Mouse (Mus musculus) B cell, adult 2 months (primary cell): ENCODE data around the gene Pomgnt2.

Source experiments
- DNase-seq, 2 experiments: peaks; one replicate each; pipeline ENCODE4 v3.0.0; 2022

The Pomgnt2 gene

DNA sequence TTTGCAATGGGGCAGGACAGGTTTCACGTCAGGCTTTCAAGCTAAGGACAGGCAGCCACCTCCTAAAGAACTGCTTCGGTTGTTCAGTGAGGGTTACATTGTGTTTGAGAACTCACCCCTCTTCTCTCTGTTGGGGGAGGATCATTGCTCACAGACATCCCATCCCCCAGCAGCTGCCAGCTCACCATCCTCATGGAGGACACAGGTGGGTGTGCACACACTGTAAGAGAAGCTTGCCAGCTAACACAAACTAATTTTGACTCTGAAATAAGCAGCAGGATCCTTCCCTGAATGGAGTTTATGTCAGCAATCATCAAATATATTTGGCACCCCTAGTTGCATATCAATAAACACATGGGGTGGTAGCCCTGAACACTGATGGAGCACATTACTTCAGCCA, 15.9 kb upstream of the Pomgnt2 start:
- no peak for DNase-seq

DNA sequence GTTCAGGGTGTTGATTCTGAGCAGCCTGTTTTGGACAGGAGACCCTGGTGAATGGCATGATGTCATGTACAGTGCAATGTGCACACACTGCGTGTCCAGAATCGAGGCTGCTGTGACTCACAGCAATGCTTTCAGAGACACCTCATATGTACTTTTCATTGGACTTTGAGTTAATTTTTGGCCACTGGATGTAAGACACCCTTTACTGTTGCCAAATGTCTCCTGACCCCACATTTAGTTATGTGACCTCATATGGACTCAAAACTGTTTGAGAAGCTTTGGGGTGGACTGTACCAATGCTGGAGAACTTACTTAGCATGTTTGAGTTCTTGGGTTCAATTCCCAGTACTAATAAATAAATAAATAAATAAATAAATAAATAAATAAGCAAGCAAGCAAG, 13.8 kb upstream of the Pomgnt2 start:
- no peak for DNase-seq

DNA sequence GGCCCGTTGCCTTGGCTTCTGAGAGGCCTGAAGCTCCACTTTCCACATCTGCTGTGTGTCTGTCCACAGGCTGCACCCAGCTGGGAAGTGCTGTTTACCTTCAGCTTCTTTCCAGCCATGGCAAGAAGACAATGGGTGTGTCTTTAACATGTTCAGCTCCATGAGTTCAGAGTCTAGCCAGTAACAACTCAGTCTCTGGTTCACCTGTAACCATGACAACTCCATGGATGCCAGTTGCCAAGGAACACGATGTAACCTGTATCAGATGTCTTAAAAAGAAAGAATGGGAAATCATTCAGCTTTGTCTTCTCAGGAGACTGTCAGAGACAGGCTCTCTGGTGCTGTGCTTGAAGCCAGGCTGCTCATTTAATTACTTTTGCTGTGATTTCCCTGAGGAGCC, 12.0 kb upstream of the Pomgnt2 start:
- DNase-seq, result no peak

DNA sequence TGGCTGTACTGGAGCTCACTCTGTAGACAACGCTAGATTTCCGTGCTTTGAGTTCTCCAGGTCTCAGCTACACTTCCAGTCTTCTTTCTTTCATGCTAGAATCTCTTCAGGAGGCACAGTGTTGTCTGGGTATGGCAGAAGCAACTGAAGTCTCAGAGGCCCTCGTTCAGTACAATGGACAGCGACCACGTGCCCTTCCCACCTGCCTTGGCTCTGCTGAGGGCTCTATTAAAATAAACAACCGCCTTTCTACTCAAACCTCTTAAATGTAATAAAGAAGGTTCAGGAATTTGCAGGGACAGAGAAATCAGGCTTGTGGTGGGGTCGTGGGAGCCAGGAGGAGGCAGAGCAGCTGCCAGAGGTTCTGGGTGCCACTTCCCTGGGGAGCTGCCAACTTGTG, 9.7 kb upstream of the Pomgnt2 start:
- peak; percentile 32 to 36 for DNase-seq

DNA sequence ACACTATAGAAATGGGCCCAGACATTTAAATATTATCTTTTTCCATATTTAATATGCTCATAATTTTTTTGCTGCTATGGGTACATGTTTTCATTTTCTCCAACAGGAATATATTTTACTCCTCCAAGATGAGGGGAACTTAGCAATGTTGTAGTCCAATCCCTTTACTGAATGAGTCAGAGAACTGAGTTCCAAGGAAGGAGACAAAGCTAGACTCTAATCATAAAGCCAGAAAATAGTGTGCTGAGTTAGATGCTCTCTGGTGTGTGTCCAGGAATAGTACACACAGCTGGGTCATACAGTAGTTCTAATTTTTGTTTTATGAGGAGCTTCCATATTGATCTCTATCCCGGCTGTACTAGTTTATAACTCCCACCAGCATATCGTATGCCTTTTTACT, 9.3 kb upstream of the Pomgnt2 start:
- DNase-seq, result no peak

DNA sequence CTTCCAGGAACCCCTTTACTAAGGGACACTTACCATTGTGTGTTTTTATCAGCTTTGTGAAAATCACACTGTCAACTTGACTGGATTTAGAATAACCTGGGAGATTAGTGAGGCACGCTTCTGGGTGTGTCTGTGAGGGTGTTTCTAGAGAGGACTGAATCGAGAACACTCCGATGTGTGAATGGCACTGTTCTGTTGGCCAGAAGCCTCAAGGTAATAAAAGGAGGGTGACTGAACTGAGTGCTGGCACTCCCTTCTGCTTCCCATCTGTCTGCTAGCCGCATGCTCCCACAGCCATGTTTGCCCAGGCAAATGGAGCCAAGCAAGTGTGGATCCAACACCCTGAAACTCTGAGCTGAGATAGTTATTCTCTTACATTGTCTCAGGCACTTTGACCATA, 1.1 kb upstream of the Pomgnt2 start:
- DNase-seq, result no peak

DNA sequence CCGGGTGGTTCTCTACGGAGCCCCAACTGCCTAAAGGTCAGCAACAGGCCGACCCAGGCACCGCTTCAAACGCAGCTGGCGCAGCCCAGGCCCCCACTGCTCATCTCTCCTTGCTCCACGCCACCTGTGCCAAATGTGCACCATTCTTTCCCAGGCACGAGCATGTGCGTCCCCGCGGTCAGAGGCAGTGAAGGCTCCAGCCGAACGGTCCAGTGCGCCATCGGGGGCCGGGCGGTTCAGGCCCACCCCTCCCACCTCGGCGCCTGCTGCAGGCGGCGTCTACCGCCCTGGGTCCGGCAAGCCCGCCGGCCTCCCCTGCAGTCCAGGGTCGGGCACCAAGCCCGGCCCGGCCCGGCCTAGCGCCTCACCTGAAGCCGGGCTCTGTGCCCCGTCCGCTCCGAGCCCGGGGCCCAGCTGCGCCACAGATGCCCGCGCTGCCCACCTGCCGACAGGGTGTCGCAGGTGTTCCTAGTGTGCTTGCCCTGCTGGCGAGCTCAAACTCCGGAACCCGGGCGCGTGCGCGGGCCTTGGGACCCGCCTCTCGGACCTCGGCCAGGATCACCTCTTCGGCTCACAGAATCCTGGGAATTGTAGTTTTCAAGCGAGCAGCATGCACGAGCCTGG, 1.3 kb downstream of the Pomgnt2 start:
- DNase-seq, result no peak

DNA sequence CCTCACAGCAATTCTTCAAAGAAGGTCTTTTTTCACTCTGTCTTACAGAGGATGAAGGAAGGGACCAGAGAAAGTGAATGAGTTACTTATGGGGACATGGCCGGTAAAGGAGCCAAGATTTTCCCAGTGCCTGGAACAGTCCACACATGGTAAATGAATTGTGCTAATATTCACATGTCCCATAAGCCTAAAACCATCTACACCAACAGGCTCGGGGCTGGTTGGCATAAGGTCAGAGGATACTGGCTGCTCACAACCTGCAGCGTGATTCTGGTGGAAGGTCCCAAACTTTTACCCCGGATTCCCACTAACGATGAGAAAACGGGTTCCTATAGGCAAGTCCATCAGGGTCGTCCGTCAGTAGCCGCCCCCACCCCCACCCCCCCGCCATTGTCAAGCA, 1.8 kb downstream of the Pomgnt2 start:
- no peak for DNase-seq

DNA sequence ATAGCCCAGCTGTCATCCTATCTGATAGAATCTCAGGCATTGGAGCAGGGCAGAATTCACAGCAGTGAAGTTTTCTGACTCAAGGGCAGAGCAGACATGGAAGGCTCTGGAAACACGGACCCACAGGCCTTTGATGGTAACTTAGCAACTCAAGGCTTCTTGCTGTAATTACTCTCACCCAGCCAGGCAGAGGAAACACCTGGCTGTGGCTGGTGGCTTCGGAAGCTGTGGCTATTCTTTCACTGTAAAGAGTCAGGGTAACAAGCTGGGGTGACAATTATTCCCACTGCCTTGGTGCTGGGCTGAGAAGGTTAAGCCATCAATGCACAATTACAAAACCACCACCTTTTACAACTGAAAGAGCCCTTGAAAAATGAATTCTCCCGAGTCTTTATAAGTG, 3.9 kb downstream of the Pomgnt2 start:
- no peak for DNase-seq

DNA sequence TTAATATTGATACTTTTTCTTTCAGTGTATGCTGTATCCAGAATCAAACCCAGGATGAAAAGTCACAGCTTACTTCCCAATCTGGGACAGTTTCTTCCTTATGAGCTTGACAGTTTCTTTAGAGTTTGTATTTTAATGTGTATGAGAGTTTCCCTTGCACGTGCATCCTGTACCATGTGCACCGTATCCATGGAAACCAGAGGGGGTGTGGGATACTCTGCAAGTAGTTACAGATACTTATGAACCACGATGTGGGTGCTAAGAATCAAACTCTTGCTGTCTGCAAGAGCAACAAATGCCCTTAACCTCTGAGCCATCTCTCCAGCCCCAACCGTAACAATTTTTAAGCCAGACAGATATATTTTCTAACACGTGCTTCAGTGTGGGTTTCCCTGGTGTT, 5.9 kb downstream of the Pomgnt2 start:
- DNase-seq, result no peak

DNA sequence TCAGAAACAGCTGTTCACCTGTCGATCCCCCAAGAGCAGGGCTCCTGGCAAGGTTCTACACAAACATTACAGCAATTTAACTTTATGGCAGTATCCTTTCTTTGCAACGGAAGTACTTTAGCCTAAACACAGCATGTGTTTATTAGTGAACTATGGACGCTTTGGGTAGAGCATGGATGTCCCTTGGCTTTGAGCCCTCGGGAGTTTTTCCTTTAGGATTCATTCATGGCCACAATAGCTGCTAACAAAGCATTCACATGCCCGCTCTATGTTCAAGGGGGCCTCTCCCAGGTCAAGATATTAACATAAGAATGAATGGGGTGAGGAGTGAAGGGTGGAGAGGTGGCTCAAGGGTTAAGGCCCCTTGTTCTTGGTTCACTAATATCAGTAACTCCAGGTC, 7.4 kb downstream of the Pomgnt2 start:
- no peak for DNase-seq

DNA sequence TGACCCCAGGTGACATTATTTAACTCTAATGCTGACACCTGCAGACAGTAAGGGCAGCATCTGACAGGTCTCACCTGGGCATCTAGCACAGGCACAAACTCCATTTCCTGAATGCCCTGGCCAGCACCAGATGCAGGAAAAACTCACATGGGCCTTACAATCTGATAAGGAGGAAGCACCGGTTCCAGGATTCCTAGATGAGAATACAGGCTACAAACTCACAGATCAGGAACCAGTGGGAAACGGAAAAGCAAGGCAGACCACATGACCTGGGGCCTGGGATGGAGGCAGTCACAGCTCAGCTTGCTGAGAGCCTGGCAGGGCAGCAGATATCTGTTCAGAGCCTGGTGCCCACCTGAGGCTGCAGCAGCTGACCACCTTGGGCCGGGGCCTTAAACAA, 8.0 kb downstream of the Pomgnt2 start:
- no peak for DNase-seq

DNA sequence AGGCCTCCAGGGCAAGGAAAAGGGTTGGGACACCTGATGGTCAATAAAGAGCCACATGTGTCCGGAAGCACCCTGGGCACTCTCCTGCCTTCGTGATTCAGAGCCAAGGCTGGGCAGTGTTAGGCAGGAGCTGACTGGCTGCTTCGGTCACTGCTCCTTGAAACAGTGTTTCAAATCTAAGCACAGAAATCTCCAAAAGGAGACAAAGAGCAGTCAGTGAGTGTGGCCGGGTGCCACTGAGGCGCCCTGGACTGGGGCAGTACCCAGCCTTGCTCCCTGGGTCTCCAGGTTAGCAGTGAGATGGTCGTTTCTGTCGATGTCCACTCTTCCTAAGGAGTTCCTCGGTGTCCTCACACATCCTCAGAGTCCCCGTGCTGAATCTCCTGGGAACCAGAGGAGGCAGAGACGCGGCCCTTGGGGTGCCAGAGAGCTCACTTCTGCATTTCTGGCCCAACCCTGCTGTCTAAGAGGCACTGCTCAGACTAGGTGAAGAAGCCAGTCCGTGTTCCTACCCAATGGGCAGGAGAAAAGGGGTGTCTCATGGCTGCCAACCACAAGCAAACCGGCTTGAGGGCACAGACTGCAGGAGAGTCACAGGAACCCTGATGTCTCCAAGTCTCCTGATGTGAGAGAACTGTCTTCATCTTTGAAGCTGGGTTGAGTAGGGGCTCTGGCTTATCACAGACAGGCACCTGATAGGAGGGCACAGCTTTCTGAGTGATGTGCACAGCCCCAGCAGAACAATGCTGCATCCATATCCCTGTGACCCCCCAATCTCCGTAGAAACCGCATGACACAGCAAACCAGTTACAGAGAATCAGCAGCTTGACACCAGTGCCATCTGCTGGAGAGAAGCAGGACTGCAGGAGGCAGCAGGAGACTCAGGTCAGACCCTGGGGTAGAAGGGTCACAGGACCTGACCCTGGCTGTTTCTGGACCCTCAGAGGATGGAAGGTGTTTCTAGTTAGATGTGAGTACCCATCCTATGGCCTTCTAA, 12.1 kb downstream of the Pomgnt2 start:
- DNase-seq, result peak; percentile 82 to 83

DNA sequence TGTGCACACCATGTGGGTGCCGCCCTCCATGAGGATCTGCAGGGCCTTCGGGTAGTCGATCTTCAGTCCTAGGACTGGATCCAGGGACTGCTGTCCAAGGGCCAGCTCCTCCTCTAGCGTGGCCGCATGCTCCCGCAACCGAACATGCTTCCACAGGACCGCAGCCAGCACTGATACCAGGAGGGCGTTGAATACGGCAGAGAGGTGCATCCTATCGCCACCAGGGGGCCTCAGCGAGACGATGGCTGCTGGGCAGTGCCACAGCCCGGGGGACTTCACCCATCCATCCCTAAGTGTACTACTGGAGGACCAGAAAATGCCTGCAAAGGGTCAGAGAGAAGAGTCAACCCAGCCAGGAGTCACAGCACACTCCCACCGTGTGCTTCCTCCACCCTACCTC, 13.4 kb downstream of the Pomgnt2 start:
- peak; percentile 75 to 76 for DNase-seq

DNA sequence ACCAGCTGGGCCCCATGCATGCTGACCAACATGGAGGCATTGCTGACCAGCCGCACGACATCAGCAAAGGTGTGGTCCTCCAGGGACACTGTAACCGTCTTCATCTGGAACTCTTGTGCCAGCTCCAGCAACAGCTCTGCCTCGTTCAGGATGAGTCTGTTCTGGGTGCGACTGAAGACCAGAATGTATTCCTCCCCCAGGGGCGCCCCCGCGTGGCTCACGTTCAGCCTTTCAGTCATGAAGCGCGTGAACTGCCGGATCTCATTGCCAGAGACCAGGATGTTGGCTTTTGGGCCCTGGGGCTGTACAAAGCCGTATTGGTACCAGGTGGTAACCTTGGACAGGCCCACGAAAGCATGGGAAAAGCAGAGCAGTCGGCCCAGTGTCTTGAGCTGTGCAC, 14.2 kb downstream of the Pomgnt2 start:
- DNase-seq, result no peak

DNA sequence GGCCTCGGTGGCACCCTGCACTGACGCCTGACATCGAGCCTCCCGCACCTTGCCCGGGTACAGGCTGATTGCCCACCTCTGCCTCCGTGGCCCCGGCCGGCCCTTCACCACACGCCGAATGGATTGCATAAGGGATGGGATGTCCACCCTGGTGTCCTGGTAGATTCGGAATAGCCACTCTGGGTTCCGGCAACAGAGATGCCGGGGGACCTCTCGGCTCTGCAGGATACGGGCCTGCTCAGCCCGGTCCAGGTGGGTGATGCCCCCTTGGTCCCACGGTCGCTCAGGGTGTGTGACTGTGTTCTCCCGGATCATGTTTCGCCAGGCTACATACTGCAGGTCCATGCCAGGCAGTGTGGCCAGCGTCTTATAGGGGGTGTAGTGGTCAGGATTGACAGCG, 14.7 kb downstream of the Pomgnt2 start:
- no peak for DNase-seq

DNA sequence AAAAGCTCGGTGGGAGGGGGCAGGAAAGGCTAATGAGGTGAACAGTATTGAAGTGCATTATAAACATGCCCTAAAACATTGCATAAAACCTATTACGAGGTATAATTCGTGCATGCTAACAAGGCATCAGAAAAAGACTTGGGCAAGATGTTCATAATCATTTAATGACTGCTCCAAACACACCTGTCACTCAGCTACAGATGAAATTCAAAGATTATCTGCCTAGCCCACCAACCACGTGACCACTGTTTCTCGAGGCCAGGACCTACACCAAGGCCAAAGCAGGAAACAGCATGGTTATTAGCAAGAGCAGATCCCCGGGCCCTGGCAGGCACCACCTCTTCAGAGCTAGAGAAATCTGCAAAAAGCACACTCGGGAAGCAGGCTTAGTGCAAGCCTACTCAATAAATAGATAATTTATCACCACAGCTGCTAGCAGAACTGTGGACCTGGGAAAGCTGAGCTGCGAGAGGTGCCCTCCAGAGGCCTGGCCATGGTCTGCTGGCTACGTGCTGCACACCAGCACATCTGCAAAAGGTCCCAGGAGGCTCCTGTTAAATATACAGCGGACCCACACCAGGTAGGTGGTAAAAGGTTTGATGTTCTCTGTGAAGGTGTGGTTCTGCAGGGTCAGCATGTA, 15.3 kb downstream of the Pomgnt2 start:
- no peak for DNase-seq

DNA sequence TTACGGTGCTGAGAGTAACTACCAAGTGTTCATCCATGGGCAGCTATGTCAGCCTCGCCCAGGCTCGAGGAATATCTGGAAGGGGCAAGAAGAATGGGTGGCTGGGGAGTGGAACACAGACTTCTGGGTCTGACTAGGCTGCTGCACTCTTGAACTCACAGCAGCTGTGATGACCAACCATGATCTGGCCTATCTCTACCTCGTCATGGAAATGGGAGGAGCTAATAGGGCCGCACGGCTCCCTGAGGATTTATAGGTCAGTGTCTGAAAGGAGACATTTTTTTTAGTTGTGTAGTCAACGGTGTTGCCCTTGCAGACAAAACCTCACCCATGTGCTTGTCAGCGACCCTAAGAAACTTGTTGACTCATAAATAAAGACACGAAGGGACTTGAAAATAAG, 15.9 kb downstream of the Pomgnt2 start:
- no peak for DNase-seq

DNA sequence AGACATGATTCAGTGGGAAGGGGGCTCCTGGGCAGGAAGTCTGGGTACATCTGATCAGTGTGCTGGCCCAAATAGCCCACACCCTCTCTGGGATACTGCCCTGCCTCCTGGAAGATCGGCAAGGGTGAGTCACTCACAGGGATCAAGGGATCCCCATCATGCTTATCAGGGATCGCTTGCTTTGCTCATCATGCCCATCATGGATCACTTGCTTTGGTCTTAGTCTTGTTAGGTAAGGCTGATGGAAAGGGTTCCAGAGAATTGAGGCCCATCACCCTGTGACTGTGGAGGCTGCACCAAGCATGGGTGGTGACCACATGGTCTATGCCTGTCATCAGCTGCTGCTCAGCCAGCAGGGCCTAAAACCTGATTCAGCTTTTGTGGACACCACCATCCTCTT, 21.6 kb downstream of the Pomgnt2 start:
- DNase-seq, result no peak

DNA sequence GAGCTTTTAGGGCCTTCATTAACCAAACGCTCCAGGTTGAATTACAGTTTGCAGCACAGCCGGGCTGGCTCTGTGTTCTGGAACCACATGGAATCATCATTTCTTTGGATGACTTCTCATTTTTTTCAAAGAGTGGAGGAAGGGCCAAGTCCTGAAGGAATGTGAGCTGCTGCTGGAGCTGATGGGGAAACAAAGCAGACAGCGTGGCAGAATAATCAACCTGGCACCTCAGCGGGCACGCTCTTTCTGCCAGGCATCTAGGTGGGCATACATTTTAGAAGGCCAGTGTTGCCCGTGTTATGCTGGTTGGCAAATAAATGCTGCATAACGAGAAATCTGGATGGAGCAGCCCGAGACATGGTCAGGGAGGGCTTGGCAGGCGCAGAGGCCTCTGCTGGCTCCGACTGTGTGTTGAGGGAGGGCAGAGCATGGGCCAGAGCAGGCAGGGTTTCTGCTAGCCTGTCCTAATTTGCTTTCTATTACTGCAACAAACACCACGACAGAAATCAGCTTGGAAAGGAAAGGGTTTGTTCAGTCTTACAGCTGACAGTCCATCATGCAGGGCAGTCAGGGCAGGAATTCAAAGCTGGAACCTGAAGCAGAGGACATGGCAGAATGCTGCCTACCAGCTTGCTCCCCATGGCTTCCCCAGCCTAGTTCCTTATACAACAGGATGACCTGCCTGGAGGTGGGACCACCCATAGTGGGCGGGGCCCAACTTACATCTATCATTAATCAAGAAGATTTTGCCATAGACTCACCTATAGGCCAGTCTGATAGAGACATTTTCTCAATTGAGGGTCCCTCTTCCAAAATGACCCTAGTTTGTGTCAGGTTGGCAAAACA, 22.5 kb downstream of the Pomgnt2 start:
- DNase-seq, result no peak

DNA sequence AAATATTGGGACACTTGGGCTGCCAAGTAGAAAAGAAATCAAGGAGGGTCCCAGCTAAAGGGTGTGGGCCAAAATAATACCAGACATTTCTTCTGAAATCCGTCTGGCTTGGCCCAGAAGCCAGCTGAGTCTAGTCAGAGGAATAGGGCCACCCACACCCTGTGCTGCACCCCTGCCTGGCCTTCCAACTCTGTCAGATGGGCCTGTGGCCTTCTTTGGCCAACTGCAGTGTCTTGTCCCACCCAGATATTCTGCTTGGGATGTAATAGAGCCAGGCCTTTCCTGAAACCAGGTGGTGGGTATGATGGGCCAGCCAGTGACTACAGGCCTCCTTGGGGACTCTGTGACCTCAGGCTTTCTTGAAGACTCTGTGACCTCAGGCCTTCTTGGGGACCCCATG, 23.7 kb downstream of the Pomgnt2 start:
- no peak for DNase-seq

DNA sequence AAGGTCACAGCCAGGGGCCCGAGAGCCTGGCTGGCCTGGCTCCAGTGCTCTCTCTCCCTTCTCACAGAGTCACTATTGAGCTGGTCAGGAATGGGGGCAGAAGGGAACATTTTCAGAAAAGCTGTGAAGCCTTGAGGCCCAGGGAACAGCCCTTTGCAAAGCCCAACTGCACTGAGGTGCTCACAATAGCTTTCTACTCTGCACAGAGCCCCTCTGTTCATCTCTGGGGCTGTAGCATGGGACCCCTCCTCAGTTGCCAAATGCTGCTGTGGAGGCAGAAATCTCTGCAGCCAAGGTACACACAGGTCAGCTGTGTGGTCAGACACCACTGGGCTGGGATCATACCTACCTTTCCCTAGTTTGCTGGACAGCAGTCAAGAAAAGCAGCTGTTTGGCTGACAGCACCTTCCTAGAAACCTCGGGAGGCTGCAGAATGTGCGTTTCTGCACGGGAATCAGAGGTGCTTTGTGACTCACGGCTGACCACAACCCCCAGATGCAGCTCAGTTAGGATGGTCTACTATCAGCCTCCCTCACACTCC, 27.0 kb downstream of the Pomgnt2 start:
- no peak for DNase-seq

DNA sequence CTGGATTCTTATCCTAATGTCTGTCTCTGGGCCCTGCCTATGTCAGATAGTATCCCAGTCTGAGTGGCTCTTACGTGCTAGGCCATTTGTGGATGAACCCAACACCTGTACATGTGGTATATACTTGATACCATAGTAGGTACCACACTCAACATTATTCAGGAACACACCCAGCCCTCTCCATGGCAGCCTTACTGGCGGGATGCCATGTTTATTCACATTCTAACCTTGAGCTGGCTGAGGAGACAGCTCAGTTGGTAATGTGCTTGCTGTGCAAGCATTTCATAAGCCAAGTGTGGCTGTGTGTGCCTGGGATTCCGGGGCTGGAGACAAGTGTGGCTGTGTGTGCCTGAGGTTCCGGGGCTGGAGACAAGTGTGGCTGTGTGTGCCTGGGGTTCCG, 28.7 kb downstream of the Pomgnt2 start:
- no peak for DNase-seq
